Mouse (Mus musculus) embryonic fibroblast, embryonic 13.5 days (primary cell): ENCODE measurements at regions not wholly inside any gene's neighbourhood (a gene's known extent, or its start where the extent isn't known, plus 50 kb on each side); places are given as distances from the start of the nearest gene placed in this dataset.

ENCODE experiments used
- CTCF ChIP-seq: IDR thresholded peaks from 2 replicates; pipeline ENCODE4 v1.5.1; 2011; ENCODE audit warnings: mild to moderate bottlenecking, control low read depth, low read length, moderate library complexity, borderline replicate concordance; ENCODE audit not compliant: insufficient read depth
- POLR2A ChIP-seq: IDR thresholded peaks from 2 replicates; pipeline ENCODE4 v1.6.1; 2011; ENCODE audit warnings: low read depth, mild to moderate bottlenecking, control low read depth, low read length, moderate library complexity

DNA sequence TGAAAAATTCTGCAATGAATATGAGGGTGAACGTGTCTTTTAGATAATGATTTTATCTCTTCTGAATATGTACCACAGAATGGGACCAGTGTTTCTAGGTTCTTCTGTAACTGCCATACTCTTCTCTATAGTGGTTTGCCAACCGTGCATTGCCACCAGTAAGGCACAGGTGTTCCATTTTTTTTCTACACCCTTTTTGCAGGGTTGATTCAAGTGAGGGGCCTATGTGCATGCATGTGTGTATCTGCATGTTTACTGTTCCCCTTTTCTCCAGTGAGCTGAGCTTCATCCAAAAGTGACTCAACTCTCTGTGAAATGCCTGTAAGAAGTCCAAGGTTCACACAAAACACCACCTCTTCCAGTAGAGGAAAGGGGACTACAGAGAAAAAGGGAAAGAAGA is 467.7 kb downstream of the Gsdmc2 start:
- TF ChIP-seq CTCF: no peak
- no peak for TF ChIP-seq POLR2A
